Mouse (Mus musculus): ENCODE data around the gene Alkbh7.

GRCm38 (mm10) chr17:56984886-56985285, 12.3 kb upstream of the Alkbh7 start:
- TF ChIP-seq CTCF (IDR thresholded peaks at IDR 0.05; ENCODE audit: borderline replicate concordance, control insufficient read depth, extremely low read depth, insufficient read depth, low read length, poor library complexity) (no peak), POLR2A (IDR thresholded peaks at IDR 0.05; ENCODE audit: control insufficient read depth, extremely low read depth, insufficient read depth, low read length, poor library complexity) (no peak)

All from thymus, adult 2 months (tissue).